Mouse (Mus musculus) B cell, adult 2 months (primary cell): ENCODE data around the gene Slc7a11.

Experiments
- DNase-seq, 2 experiments: peaks; one replicate each; pipeline ENCODE4 v3.0.0; 2022

Gene Slc7a11

GRCm38 (mm10) chr3:49973994-49974393, 469.4 kb downstream of the Slc7a11 start:
- no peak for DNase-seq

GRCm38 (mm10) chr3:49965569-49965968, 477.8 kb downstream of the Slc7a11 start:
- no peak for DNase-seq

DNA sequence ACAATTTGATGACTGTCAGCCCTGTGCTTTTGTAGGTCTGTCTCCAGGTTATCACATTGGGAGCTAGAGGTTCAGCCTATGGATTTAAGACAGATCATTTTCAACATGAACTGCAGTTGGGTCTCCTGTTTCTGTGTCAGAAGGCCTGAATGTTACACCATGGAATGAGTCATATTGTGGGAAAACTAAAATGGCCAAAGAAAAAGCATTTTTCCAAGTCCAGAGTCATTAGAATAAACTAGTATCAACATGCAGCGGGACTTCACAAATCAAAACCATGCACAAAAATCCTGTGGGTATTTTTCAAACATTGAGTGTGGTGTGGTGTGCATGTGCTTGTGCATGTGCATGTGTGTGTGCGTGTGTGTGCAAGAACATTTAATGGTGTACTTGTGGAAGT, 482.8 kb downstream of the Slc7a11 start:
- no peak for DNase-seq

DNA sequence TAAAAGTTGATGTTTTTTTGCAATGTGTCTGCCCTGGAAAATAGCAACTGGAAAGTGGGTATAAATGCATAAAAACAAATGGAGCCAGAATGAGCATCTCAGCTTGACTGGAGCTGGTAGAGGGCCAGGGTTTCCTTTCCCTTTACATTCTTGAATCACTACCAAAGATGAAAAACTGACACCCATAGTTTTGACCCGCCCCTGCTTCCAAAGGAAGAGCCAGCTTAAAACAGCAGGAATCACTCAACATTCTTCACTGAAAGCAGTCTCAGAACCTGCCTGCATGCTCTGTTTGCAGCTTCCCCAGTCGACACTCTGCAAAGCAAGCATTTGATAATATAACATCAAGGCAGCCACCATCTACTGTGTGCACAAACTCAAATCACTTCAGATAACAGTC, 496.6 kb downstream of the Slc7a11 start:
- no peak for DNase-seq

DNA sequence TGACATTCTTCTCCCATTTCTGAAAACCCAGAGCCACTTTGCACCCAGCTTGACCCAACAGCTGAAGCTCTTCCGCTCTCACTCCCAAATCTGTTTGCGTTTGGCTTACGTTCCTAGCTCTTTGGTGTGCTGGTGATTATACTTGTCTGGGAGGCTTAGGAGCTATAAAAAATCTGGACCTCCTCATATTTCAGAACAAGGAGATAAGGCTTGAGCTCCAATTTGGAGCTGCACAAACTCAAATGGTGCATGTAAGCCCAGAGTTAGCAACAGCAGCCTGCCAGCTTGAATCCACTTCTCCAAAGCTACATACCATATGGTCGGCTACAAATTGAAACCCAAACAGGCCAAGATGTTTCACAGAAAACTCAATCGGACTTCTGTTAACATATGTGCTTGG, 498.6 kb downstream of the Slc7a11 start:
- no peak for DNase-seq

DNA sequence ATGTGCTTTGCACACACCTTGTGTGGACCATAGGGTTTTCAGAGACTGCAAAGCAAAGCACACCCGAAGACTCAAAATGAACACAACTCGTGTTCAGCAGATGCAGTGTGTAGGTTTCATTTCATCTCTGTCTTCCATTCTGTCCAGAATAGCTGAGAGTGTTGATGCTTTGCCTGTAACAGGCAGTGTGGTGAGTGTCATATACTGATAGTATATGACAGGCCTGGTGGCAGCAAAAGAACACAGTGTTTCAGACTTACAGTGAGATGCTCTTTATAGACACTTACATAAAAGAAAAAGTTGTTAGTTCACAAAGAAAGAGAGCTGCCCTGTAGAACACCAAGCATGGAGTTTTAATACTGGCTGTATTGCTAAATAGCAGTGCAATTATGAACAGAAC, 505.8 kb downstream of the Slc7a11 start:
- no peak for DNase-seq

DNA sequence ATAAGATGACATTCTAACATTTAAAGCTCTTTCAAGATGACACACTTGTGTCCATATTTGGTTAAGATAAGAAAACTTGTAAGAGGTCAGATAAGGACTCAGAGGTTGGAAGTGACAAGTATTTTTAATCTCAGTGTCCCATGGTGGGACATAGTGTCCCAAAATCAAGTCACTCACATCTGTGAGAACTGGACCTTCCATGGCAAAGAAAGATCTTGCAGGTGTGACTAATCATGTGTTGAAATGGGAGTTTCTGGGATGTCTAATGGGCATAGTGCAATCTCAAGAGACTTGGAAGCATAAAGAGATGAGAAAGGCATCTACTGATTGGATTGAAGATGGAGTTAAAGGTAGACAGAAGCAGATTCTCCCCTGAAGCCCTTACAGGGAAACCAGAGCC, 513.9 kb downstream of the Slc7a11 start:
- no peak for DNase-seq

DNA sequence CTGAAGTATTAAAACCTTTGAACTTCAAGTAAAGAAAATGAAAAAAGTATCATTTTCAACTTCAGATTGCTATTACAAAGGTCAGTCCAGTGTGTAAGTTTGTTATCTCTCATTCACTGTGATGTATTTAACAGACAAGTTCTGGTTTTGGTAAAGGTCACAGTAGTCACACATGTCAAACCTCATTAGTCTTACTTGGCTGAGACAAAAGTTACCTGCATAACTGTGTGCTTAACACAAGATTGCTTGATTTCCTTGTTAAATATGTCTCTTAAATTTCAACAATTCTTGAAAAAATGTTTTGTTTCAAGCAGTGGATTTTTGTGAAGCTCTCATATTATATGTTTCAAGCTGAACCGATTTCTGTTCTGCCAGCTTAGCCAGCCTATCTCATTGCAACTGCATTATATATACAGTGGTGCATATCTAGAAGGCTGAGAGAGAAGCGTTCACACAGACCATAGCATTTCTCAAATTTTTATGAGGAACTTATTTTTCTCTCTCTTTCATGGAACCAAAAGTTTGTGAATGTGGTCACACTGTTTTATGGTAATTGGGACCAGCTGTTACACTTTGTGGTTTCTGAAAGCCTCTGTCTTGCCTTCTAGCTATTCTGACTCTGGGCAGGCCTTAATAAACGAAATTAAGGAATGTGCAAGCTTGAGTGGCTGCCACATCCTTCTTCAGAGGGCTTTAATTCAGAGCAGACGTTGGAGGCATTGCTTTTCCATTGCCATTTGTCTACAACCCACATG, 514.7 kb downstream of the Slc7a11 start:
- DNase-seq: no peak

GRCm38 (mm10) chr3:49913929-49914328, 529.5 kb downstream of the Slc7a11 start:
- no peak for DNase-seq

DNA sequence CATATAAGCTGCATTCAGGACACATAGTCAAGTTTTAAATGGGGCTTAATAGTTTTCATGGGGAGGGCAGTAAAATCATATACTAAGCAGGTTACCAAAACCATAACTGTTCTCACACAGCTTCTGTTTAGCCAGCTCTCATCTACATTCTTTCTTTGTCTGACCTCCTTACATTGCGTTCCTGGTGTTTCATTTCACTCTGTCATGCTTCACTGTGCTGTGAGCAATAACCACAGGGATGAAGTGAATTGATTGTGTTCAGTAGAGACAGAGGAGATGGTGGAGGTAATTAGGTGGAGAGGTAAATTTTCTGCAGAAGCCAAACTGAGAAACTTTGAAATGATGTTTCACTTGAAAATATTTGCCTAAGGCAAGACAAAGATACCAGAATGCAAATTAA, 532.5 kb downstream of the Slc7a11 start:
- DNase-seq: no peak

GRCm38 (mm10) chr3:49908426-49909341, 534.7 kb downstream of the Slc7a11 start:
- no peak for DNase-seq

DNA sequence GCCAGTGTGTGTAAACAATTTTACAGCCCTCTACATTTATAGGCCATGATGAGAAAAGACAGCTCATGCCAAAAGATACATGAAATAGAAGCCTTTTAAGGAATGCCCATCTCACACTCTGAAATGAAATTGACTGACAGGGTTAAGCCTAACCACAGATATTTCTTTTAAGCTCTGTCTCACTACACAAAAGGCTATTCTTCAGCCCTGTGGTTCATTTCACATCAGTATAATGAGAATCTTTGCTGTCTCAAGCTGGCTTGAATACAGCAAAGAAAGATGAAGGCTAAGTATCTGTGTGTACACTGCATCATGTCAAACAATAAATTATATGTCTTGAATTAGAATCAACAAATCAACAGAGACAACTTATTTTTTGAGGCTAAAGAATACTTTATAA, 549.5 kb downstream of the Slc7a11 start:
- DNase-seq: no peak

DNA sequence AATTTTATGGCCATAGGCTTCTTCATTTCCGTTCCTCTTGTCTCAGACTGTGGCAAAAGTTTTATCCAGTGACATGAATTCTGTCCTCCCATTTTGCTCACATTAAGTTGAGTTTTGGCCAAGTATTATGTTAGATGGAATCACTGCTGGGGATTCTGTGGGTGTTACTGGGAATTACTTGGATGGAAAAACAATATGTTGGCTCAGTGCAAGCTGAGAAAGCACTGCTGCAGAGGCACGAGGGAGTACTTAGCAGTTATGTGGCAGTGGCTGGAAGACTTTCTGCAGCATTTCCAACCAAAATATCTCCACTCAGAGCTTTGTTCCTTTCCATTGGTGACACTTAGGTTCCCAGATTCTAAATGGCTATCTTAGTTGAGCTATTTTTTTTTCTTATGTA, 556.1 kb downstream of the Slc7a11 start:
- no peak for DNase-seq

DNA sequence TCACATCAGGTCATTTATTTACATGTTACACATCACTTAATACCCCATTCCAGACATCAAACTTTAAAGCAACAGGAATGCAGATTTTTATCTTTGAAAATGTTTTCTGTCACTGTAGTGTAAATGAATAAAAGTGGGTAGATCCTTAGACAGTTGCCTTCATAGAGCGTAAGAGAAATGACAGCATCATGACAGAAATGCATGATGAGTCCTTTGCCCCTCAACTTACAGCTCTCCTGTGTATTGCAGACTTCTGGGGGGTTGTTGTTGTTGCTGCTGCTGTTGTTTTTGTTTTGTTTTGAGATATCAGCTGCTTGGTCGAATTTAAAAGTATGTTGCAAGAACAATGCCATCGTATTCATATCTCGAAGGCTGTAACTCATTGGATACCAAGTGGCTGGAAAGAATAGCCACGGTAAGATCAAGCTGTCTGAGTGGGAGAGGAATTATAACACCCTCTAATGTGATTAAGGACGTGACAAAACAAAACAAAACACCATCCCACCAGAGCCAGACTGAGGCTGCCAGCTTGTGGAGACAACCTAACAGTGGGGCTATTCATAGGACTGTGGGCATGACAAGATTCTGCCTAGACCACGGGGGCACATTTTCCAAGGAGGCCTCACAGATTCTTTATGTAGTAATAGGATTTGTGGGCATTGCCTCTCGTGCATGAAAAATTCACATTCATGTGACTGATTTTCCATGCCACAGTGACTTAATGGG, 557.0 kb downstream of the Slc7a11 start:
- DNase-seq: no peak

DNA sequence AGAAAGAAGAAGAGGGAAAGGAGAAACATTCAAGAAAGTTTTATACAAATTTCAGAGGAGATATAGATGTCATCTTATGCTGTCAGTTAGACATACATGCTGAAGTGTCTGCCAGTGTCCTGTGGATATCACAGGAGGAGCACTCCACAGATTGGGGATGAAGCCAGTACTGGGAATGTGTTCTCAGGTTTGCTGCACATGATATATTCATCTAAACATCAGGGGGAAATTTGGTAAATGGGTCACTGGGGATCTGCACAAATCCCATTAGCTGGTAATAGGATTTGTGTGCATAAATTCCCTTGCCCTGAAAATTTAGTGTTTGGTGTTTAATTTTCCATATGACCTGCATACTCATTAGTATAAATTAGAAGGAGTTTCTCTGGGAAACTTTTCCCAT, 562.9 kb downstream of the Slc7a11 start:
- DNase-seq: no peak

DNA sequence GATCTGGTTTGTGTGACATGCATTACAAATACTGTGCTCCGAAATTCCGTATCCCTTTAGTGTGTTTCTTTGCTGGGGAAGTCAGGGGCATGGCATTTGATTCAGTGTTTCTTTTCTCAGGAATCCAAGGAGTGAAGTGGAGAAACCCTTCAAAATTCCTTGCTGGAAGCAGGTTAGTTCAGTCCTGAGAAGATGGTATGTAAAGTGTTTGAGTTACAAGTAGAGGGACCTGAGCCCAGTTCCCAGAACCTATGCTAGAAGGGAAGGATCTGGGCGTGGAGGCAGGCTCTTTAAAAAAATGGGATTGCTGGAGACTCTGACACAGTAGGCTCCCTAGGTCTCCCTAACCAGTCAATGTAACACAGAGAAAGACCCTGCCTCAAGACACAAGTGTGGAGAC, 572.6 kb downstream of the Slc7a11 start:
- no peak for DNase-seq

- DNase-seq: no peak
Observed at GRCm38 (mm10) chr3:49867951-49868584, 575.3 kb downstream of the Slc7a11 start.

DNA sequence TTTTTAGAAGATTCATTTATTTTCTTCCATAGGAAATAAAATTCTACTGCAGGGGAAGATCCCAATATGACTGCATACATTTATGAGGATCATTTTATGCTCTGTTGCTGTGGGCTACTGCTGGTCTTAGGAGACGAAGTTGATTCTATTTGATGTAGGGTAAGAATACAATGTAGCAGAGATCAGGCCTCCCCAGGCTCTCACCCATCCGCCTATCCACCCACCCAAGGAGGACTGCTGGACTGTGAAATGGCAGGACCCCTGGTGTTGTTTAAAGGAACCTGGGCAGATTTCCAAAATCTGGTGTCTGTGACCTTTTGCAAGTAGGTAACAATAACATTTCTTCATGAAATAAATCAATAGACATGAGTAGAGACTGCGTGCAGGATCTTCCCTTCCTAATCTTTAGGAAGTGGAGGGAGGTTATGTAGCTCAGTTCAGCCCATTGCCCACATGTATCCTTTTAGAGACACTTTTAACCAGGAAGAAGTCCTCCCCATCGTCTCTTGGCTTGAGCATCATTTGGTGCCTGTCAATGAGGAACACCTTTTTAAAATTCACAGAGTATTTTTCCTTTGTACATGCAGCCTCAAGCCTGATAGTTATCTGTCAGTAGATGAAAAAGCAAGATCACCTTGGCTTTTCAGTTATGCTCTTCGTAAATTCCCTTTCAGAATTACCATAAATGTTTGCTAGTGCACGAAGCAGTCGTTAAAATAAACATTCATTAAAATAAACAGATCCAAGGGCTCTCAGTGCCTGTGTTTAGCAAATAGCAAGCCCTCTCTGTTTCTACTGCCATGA, 576.1 kb downstream of the Slc7a11 start:
- no peak for DNase-seq

DNA sequence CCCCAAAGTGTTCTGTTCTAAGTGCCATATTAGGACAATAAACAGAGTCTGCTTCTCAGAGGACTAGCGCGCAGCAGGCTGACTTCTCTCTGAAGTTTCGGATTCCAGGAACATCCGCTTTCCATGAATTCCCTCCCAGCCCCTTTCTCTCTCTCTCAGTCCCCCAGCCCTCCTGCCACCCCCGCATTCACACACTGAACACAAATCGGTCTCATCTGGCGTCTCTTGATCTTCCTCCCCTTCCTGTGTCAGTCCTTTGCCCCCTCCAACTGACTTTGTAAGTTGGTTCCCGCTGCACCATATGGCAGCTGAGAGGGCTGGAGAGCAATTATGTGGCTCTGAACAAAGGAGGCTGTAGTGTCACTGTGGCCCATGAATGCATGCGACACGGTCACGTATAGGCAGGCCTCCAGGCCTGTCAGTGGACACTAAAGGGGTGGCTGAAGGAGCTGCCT, 577.3 kb downstream of the Slc7a11 start:
- no peak for DNase-seq

DNA sequence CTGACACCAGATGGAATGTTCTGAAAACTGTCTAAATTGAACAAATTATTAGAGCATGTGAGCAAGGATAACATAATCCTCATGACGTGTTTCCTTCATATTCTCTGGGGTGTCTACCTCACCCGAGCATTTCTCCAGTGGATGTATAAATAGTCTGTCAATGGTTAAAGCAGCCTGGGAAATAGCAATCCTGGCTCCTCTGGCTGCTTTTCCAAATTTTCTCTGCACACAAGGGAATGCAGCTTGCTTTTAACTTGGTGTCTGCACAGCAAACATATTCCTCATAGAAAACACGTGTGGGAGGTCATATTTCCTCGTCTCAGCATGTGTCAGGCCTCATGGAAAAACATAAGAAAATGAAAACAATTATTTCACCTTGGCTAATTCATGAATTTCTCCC, 586.6 kb downstream of the Slc7a11 start:
- no peak for DNase-seq

GRCm38 (mm10) chr3:49854277-49854676, 589.1 kb downstream of the Slc7a11 start:
- no peak for DNase-seq

DNA sequence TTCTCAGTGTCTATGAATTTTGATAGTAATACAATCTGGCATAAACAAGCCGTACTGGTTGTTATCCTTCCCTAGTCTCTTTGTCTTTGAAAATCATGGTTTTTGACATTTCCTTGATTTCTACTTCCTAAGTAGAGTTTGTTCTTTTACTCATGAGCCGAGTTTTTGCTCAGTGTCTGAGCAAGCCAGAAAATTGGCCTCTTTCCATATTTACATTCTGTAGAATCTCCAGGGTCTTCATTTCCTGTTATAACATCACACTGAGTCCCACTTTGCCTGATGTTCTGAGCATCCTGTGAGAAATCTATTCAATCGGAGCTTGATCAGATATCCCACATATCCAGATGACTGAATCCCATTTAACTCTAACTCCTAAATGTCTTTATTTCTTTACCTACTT, 600.4 kb downstream of the Slc7a11 start:
- no peak for DNase-seq
